Mouse (Mus musculus) liver, postnatal 0 days (tissue): ENCODE results near the gene Gm20388. TPM values are rescaled to one million over a fixed set of nuclear protein-coding genes. Genes with fewer than 3 reads are reported as not detected.
A peak's percentile ranks its signal among the peaks of the same experiment; 100 is the strongest.

ENCODE experiments used
- ATAC-seq: fragments of 200-750 bp; cut with Nextera tagmentation; 2 replicates; pipeline ENCODE4 v1.8.0; 2017; ENCODE audit warnings: mild to moderate bottlenecking, moderate library complexity
- DNase-seq: peaks from one replicate; pipeline ENCODE4 v3.0.0-alpha.2; 2016
- H3K27ac ChIP-seq: fragments of 300-500 bp; sonication (generic); 2 replicates; pipeline ENCODE4 v1.5.1; 2014; ENCODE audit warnings: antibody characterized with exemption, moderate library complexity, mild to moderate bottlenecking, low read depth
- H3K27me3 ChIP-seq: fragments of 300-500 bp; sonication (generic); 2 replicates; pipeline ENCODE4 v1.6.1; 2014; ENCODE audit warnings: low read length, control low read depth, mixed read lengths; ENCODE audit not compliant: insufficient read depth
- H3K36me3 ChIP-seq: fragments of 300-500 bp; sonication (generic); replicated peaks from 2 replicates; pipeline ENCODE4 v1.6.1; 2014; ENCODE audit warnings: mild to moderate bottlenecking, control low read depth, low read length, moderate library complexity, mixed read lengths; ENCODE audit not compliant: insufficient read depth
- H3K4me1 ChIP-seq: fragments of 300-500 bp; sonication (generic); 2 replicates; pipeline ENCODE4 v1.6.1; 2014; ENCODE audit warnings: antibody characterized with exemption, mild to moderate bottlenecking, control low read depth; ENCODE audit not compliant: insufficient read depth
- H3K4me2 ChIP-seq: fragments of 300-500 bp; sonication (generic); 2 replicates; pipeline ENCODE4 v1.6.1; 2014; ENCODE audit warnings: low read depth, mild to moderate bottlenecking, low read length, moderate library complexity, mixed read lengths
- H3K4me3 ChIP-seq: fragments of 300-500 bp; sonication (generic); 2 replicates; pipeline ENCODE4 v1.5.1; 2014; ENCODE audit warnings: low read depth, low read length
- H3K9ac ChIP-seq: fragments of 300-500 bp; sonication (generic); replicated peaks from 2 replicates; pipeline ENCODE4 v1.6.1; 2014; ENCODE audit warnings: mild to moderate bottlenecking, moderate library complexity
- H3K9me3 ChIP-seq: fragments of 300-500 bp; sonication (generic); 2 replicates; pipeline ENCODE4 v1.6.1; 2016; ENCODE audit warnings: mild to moderate bottlenecking, control low read depth, low read length, mixed read lengths
- CTCF ChIP-seq: sonication (generic); IDR thresholded peaks from 2 replicates; pipeline ENCODE4 v1.5.1; 2016; ENCODE audit warnings: antibody characterized with exemption, low read depth
- EP300 ChIP-seq: IDR thresholded peaks from 2 replicates; pipeline ENCODE4 v1.6.1; 2016; ENCODE audit warnings: antibody characterized with exemption, low read depth, mild to moderate bottlenecking
- WGBS: fragments of 180-500 bp; shearing (Covaris S2); extraction: QIAGEN DNeasy Blood & Tissue Kit; methylation state at CpG from one replicate; pipeline ENCODE4 v1.1.7; 2014; ENCODE audit not compliant: insufficient replicate concordance; 5-methylcytosine and 5-hydroxymethylcytosine counted together
- polyA plus RNA-seq: library from polyadenylated mRNA; unstranded; fragments of >200 nt; fragmentation: Nextera tagmentation; extraction: Ambion mirVana; gene quantifications from 2 replicates; pipeline ENCODE4 v1.2.1, GENCODE M21; 2015

Gene Gm20388
- polyA plus RNA-seq, 1 experiment from 2014 or later, result not detected

GRCm38 (mm10) chr8:123759933-123760332 is 3849.3 kb downstream of the Gm20388 start:
- no peak overlapping the region for H3K27ac ChIP-seq
- WGBS, result 31% methylated on average over 10 of the region's 10 CpGs
- no peak for DNase-seq
- H3K9ac ChIP-seq, result no peak overlapping the region
- H3K36me3 ChIP-seq, result no peaks in the 10 kb centered on the region
- H3K4me3 ChIP-seq, result no peak overlapping the region
- no peak for TF ChIP-seq EP300
- no peak for TF ChIP-seq CTCF
- peaks cover 14% of the 10 kb centered on the region; the same call in 1 of the 2 replicates for H3K4me1 ChIP-seq
- H3K4me2 ChIP-seq, result peak overlapping the region; percentile 48; the same call in 1 of the 2 replicates
- peak; percentile 19; the same call in 1 of the 2 replicates for ATAC-seq
- no peaks in the 10 kb centered on the region for H3K9me3 ChIP-seq
- H3K27me3 ChIP-seq, result no peaks in the 10 kb centered on the region

GRCm38 (mm10) chr8:123760579-123760978 is 3849.9 kb downstream of the Gm20388 start:
- DNase-seq, result no peak
- peak overlapping the region; percentile 71 for H3K27ac ChIP-seq
- no peaks in the 10 kb centered on the region for H3K27me3 ChIP-seq
- no peaks in the 10 kb centered on the region for H3K9me3 ChIP-seq
- peak; percentile 65 for ATAC-seq
- H3K4me1 ChIP-seq, result peaks cover 14% of the 10 kb centered on the region; the same call in 1 of the 2 replicates
- 54% methylated on average over 5 of the region's 5 CpGs for WGBS
- H3K4me3 ChIP-seq, result no peak overlapping the region
- no peak overlapping the region for H3K9ac ChIP-seq
- H3K4me2 ChIP-seq, result no peak overlapping the region
- no peaks in the 10 kb centered on the region for H3K36me3 ChIP-seq
- no peak for TF ChIP-seq EP300
- TF ChIP-seq CTCF, result no peak

- Histone ChIP-seq H3K4me3 (no peak overlapping the region), H3K9ac (no peak overlapping the region; the same call in 1 of the 2 replicates), H3K36me3 (no peaks in the 10 kb centered on the region), H3K27me3 (no peaks in the 10 kb centered on the region), H3K4me2 (no peak overlapping the region), H3K4me1 (peaks cover 14% of the 10 kb centered on the region; the same call in 1 of the 2 replicates), H3K9me3 (no peaks in the 10 kb centered on the region), H3K27ac (peak overlapping the region; percentile 71)
- 50% methylated on average over 12 of the region's 12 CpGs for WGBS
- TF ChIP-seq CTCF (no peak), EP300 (no peak)
- peak; percentile 79 for ATAC-seq
- DNase-seq, result peak; percentile 52
Observed at GRCm38 (mm10) chr8:123761266-123761882, 3850.7 kb downstream of the Gm20388 start.

- WGBS, result 47% methylated on average over 4 of the region's 4 CpGs
Observed at GRCm38 (mm10) chr8:123761883-123762270, 3851.2 kb downstream of the Gm20388 start.

GRCm38 (mm10) chr8:123763355-123763754 is 3852.7 kb downstream of the Gm20388 start:
- TF ChIP-seq EP300, result no peak
- no peak for TF ChIP-seq CTCF
- Histone ChIP-seq H3K9ac (no peak overlapping the region), H3K4me2 (no peak overlapping the region), H3K4me1 (peaks cover 14% of the 10 kb centered on the region; the same call in 1 of the 2 replicates), H3K36me3 (no peaks in the 10 kb centered on the region), H3K27me3 (no peaks in the 10 kb centered on the region), H3K27ac (no peak overlapping the region), H3K4me3 (no peak overlapping the region), H3K9me3 (no peaks in the 10 kb centered on the region)
- 52% methylated on average over 7 of the region's 7 CpGs for WGBS
- no peak for ATAC-seq
- no peak for DNase-seq

More at GRCm38 (mm10) chr8:123761883-123762270, 3851.2 kb downstream of the Gm20388 start:
- no peak overlapping the region for H3K9ac ChIP-seq
- peak overlapping the region; percentile 71 for H3K27ac ChIP-seq
- DNase-seq (no peak), ATAC-seq (no peak)
- H3K4me3 ChIP-seq, result no peak overlapping the region
- TF ChIP-seq CTCF, result no peak
- no peak for TF ChIP-seq EP300
- no peaks in the 10 kb centered on the region for H3K36me3 ChIP-seq
- no peaks in the 10 kb centered on the region for H3K27me3 ChIP-seq
- no peak overlapping the region for H3K4me2 ChIP-seq
- no peaks in the 10 kb centered on the region for H3K9me3 ChIP-seq
- peaks cover 14% of the 10 kb centered on the region; the same call in 1 of the 2 replicates for H3K4me1 ChIP-seq

GRCm38 (mm10) chr8:123764671-123765070 is 3854.0 kb downstream of the Gm20388 start:
- no peaks in the 10 kb centered on the region for H3K9me3 ChIP-seq
- peaks cover 14% of the 10 kb centered on the region; the same call in 1 of the 2 replicates for H3K4me1 ChIP-seq
- TF ChIP-seq EP300, result no peak
- peak; percentile 59 for TF ChIP-seq CTCF
- H3K27me3 ChIP-seq, result no peaks in the 10 kb centered on the region
- H3K36me3 ChIP-seq, result no peaks in the 10 kb centered on the region
- no peak for ATAC-seq
- no peak overlapping the region for H3K9ac ChIP-seq
- H3K4me3 ChIP-seq, result no peak overlapping the region
- no peak overlapping the region for H3K27ac ChIP-seq
- no peak overlapping the region for H3K4me2 ChIP-seq
- WGBS, result 40% methylated on average over 4 of the region's 4 CpGs
- no peak for DNase-seq
